Mouse (Mus musculus): ENCODE measurements around the gene Slc7a11. TPM values are rescaled to one million over a fixed set of nuclear protein-coding genes. Genes with fewer than 3 reads are reported as not detected.

Slc7a11 gene
- polyA plus RNA-seq, 2 experiments = 0.15 TPM

DNA sequence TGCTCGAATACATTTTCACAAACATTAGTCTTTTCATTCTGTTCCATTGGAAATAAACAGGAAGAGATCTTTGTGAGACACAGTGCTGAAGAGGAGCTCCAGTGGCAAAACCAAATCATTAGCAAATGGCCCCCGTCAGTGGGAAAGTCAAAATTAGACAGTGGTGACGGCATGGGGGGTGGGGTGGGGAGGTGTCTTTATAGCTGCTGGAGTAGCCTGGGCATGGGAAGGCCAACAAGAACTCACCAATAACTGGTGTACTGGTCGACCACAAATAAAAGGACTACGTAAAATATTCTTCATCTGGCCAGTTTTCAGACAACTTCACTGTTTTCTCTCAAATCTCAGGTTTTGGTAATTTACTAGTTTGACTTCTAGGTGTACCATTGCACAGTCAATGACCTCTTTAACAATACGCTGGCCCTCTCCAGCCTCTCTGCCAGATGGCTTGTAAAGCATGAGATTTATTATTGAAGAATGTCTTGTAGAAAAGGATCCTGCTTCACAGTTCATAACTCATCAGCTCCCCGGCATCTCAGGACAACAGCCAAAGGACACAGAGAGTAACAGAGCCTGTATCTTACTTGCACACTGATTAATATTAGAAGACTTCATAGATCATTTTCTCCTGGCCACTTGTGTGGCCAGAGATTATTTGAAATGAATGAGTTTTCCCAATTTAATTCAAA, 348.9 kb downstream of the Slc7a11 start:
- no peaks in the 10 kb centered on the region for H3K4me1 ChIP-seq (replicated peaks; ENCODE audit: control insufficient read depth in 2 of 2, insufficient read depth in 2 of 2, low read length in 1 of 2)
- WGBS (ENCODE audit: insufficient replicate concordance) = 51% methylated on average over 7 of the region's 7 CpGs
- no peak for ATAC-seq (ENCODE audit: insufficient read depth)

DNA sequence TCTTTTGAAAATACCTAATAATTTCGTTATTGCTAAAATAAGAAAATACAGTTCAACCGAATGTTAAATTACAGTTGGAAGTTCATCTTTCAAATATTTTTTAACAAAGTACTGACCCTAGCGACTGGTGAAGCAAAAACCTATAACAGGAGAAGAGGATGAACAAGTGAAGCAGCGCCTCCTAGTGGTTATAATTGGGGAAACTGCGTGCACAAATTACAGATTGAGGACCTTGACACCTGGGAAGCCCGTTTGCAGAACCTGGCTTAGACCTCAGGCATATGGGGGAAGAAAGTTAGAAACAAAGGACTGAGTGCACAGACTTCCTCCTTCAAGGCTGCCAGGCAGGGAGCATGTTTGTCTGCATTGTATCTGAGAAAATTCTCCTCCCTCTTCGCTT, 366.4 kb downstream of the Slc7a11 start:
- H3K36me3 ChIP-seq (replicated peaks; ENCODE audit: control insufficient read depth, insufficient read depth, low read depth) = no peaks in the 10 kb centered on the region
- H3K27ac ChIP-seq = no peak overlapping the region
- no peaks in the 10 kb centered on the region for H3K4me1 ChIP-seq (replicated peaks; ENCODE audit: control insufficient read depth in 2 of 2, insufficient read depth in 2 of 2, low read length in 1 of 2)
- DNase-seq (ENCODE audit: low read depth in 3 of 3, low spot score in 3 of 3) = peak; percentile 0 to 4 (median 1)
- H3K27me3 ChIP-seq (ENCODE audit: control insufficient read depth, insufficient read depth, low read length) = no peaks in the 10 kb centered on the region
- 13% methylated on average over 7 of the region's 7 CpGs for WGBS (ENCODE audit: insufficient replicate concordance)
- H3K4me3 ChIP-seq (ENCODE audit: insufficient read depth in 1 of 2, low read depth in 2 of 2, low read length in 2 of 2) = no peak overlapping the region
- H3K4me2 ChIP-seq (ENCODE audit: low read depth) = no peak overlapping the region
- ATAC-seq (ENCODE audit: insufficient read depth) = no peak
- TF ChIP-seq EP300 (IDR thresholded peaks at IDR 0.05; ENCODE audit: low read depth) (no peak), CTCF (IDR thresholded peaks at IDR 0.05; ENCODE audit: low read depth) (peak; percentile 56)
- H3K9me3 ChIP-seq (ENCODE audit: control insufficient read depth, low read length) = no peaks in the 10 kb centered on the region
- H3K9ac ChIP-seq (replicated peaks) = no peak overlapping the region

More for the DNA sequence above, 348.9 kb downstream of the Slc7a11 start:
- TF ChIP-seq EP300 (IDR thresholded peaks at IDR 0.05; ENCODE audit: low read depth) = no peak
- TF ChIP-seq CTCF (IDR thresholded peaks at IDR 0.05; ENCODE audit: low read depth) = no peak
- no peak overlapping the region for H3K4me3 ChIP-seq (ENCODE audit: insufficient read depth in 1 of 2, low read depth in 2 of 2, low read length in 2 of 2)
- no peaks in the 10 kb centered on the region for H3K36me3 ChIP-seq (replicated peaks; ENCODE audit: control insufficient read depth, insufficient read depth, low read depth)
- H3K9ac ChIP-seq (replicated peaks) = no peak overlapping the region
- DNase-seq (ENCODE audit: low read depth in 3 of 3, low spot score in 3 of 3) = no peak
- H3K27ac ChIP-seq = no peak overlapping the region
- no peaks in the 10 kb centered on the region for H3K27me3 ChIP-seq (ENCODE audit: control insufficient read depth, insufficient read depth, low read length)
- no peak overlapping the region for H3K4me2 ChIP-seq (ENCODE audit: low read depth)
- H3K9me3 ChIP-seq (ENCODE audit: control insufficient read depth, low read length) = no peaks in the 10 kb centered on the region

GRCm38 (mm10) chr3:50063396-50063795, 380.0 kb downstream of the Slc7a11 start:
- no peak for DNase-seq (ENCODE audit: low read depth in 3 of 3, low spot score in 3 of 3)
- H3K4me2 ChIP-seq (ENCODE audit: low read depth) = no peak overlapping the region
- no peak overlapping the region for H3K27ac ChIP-seq
- no peak for TF ChIP-seq CTCF (IDR thresholded peaks at IDR 0.05; ENCODE audit: low read depth)
- TF ChIP-seq EP300 (IDR thresholded peaks at IDR 0.05; ENCODE audit: low read depth) = no peak
- whole genome bisulfite sequencing (ENCODE audit: insufficient replicate concordance) = 50% methylated on average over 4 of the region's 4 CpGs
- H3K4me3 ChIP-seq (ENCODE audit: insufficient read depth in 1 of 2, low read depth in 2 of 2, low read length in 2 of 2) = no peak overlapping the region
- no peaks in the 10 kb centered on the region for H3K36me3 ChIP-seq (replicated peaks; ENCODE audit: control insufficient read depth, insufficient read depth, low read depth)
- H3K27me3 ChIP-seq (ENCODE audit: control insufficient read depth, insufficient read depth, low read length) = no peaks in the 10 kb centered on the region
- H3K4me1 ChIP-seq (replicated peaks; ENCODE audit: control insufficient read depth in 2 of 2, insufficient read depth in 2 of 2, low read length in 1 of 2) = no peaks in the 10 kb centered on the region
- no peaks in the 10 kb centered on the region for H3K9me3 ChIP-seq (ENCODE audit: control insufficient read depth, low read length)
- no peak overlapping the region for H3K9ac ChIP-seq (replicated peaks)
- ATAC-seq (ENCODE audit: insufficient read depth) = no peak

GRCm38 (mm10) chr3:50044666-50045065, 398.7 kb downstream of the Slc7a11 start:
- DNase-seq (ENCODE audit: low read depth in 3 of 3, low spot score in 3 of 3) (no peak), ATAC-seq (ENCODE audit: insufficient read depth) (no peak)
- WGBS (ENCODE audit: insufficient replicate concordance) = 71% methylated on average over 5 of the region's 5 CpGs
- no peak overlapping the region for H3K27ac ChIP-seq
- H3K9me3 ChIP-seq (ENCODE audit: control insufficient read depth, low read length) = no peaks in the 10 kb centered on the region
- H3K4me3 ChIP-seq (ENCODE audit: insufficient read depth in 1 of 2, low read depth in 2 of 2, low read length in 2 of 2) = no peak overlapping the region
- H3K4me2 ChIP-seq (ENCODE audit: low read depth) = no peak overlapping the region
- H3K27me3 ChIP-seq (ENCODE audit: control insufficient read depth, insufficient read depth, low read length) = no peaks in the 10 kb centered on the region
- H3K4me1 ChIP-seq (replicated peaks; ENCODE audit: control insufficient read depth in 2 of 2, insufficient read depth in 2 of 2, low read length in 1 of 2) = no peaks in the 10 kb centered on the region
- TF ChIP-seq CTCF (IDR thresholded peaks at IDR 0.05; ENCODE audit: low read depth) (no peak), EP300 (IDR thresholded peaks at IDR 0.05; ENCODE audit: low read depth) (no peak)
- no peaks in the 10 kb centered on the region for H3K36me3 ChIP-seq (replicated peaks; ENCODE audit: control insufficient read depth, insufficient read depth, low read depth)
- no peak overlapping the region for H3K9ac ChIP-seq (replicated peaks)

- no peak for ATAC-seq (ENCODE audit: insufficient read depth)
- Histone ChIP-seq H3K4me3 (ENCODE audit: insufficient read depth in 1 of 2, low read depth in 2 of 2, low read length in 2 of 2) (no peak overlapping the region), H3K9ac (replicated peaks) (no peak overlapping the region), H3K36me3 (replicated peaks; ENCODE audit: control insufficient read depth, insufficient read depth, low read depth) (no peaks in the 10 kb centered on the region), H3K9me3 (ENCODE audit: control insufficient read depth, low read length) (no peaks in the 10 kb centered on the region), H3K4me2 (ENCODE audit: low read depth) (no peak overlapping the region), H3K4me1 (replicated peaks; ENCODE audit: control insufficient read depth in 2 of 2, insufficient read depth in 2 of 2, low read length in 1 of 2) (no peaks in the 10 kb centered on the region), H3K27ac (no peak overlapping the region), H3K27me3 (ENCODE audit: control insufficient read depth, insufficient read depth, low read length) (no peaks in the 10 kb centered on the region)
- TF ChIP-seq CTCF (IDR thresholded peaks at IDR 0.05; ENCODE audit: low read depth) (no peak), EP300 (IDR thresholded peaks at IDR 0.05; ENCODE audit: low read depth) (no peak)
- DNase-seq (ENCODE audit: low read depth in 3 of 3, low spot score in 3 of 3) = no peak
Measured at GRCm38 (mm10) chr3:50044160-50044559, 399.3 kb downstream of the Slc7a11 start.

All from liver, embryonic 14.5 days (tissue).